Mouse (Mus musculus) liver, adult 2 months (tissue): ENCODE measurements at regions not wholly inside any gene's neighbourhood (a gene's known extent, or its start where the extent isn't known, plus 50 kb on each side); places are given as distances from the start of the nearest gene placed in this dataset.

ENCODE experiments used
- CTCF ChIP-seq: fragments of 200-500 bp; IDR thresholded peaks from 2 replicates; pipeline ENCODE4 v1.5.1; 2011; ENCODE audit warnings: low read depth, low read length, control low read depth
- POLR2A ChIP-seq: fragments of 200-500 bp; IDR thresholded peaks from 2 replicates; pipeline ENCODE4 v1.6.1; 2011; ENCODE audit warnings: low read length, control low read depth; ENCODE audit not compliant: insufficient read depth; ENCODE audit errors: extremely low read depth

DNA sequence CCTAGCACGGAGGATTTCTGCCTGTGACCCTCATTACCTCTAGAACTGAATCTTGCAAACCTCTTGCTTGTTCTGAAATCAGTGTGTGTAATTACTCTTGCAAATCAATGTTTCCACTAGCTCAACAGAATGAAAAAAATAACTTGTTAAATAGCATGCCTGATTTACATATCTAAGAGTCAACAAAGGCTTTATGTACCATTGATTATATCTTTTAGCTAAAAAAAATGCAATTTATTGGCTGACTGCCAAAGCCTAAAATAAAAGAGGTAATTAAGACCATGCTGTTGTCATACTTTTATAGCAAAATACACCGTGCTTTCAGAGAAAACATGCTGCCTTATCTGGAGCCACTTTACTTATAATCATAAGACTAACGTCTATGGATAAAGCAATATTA, 950.4 kb upstream of the Cdh20 start:
- no peak for TF ChIP-seq POLR2A
- no peak for TF ChIP-seq CTCF
